Mouse (Mus musculus) hematopoietic stem cell, adult 5-6 weeks (primary cell): Measurements from ENCODE around the gene Gm7579. TPM values are rescaled to one million over a fixed set of nuclear protein-coding genes. Genes with fewer than 3 reads are reported as not detected.
"Not testable (repeated sequence)": the region's sequence is repeated elsewhere in the genome, so short reads cannot be mapped to it uniquely, and the experiment has no call there.

Experiments used
- ATAC-seq, 2 experiments: fragments of 125-278 bp in 1 of 2; replicated peaks in 1 of 2; 2 replicates each; pipeline ENCODE4 v1.8.0; 2016 to 2017; ENCODE audit warnings: inconsistent platforms in 2 of 2, mild to moderate bottlenecking in 2 of 2, moderate number of reproducible peaks in 2 of 2, low read depth in 1 of 2, moderate TSS enrichment in 1 of 2; ENCODE audit not compliant: low FRiP score in 2 of 2, poor library complexity in 2 of 2, severe bottlenecking in 2 of 2, insufficient read depth in 1 of 2, low TSS enrichment in 1 of 2
- total RNA-seq: library from RNA; stranded (forward); fragments of 172-1452, 232-1000 nt; gene quantifications from 2 replicates; pipeline ENCODE4 v1.2.3, GENCODE M21; 2017

Gm7579 gene
- not detected in 2 replicates for total RNA-seq

DNA sequence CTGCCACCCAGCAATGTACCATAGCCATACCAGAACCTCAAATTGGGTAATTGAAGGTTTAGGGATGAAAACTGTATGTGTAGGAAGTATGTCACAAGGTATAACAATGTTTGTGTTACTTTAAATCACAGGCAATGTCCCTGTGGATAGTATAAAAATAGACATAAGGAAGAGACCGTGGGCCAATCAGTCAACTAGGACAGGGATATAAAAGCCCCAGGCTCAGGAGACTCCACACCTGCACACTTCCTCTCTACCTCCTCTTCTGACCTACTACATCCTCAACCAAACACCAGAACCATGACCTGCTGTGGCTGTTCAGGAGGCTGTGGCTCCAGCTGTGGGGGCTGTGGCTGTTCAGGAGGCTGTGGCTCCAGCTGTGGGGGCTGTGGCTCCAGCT lies at the start of gene Gm7579:
TSS of gene Gm7579 (plus strand) at position 301 of the 400 bp plus-strand sequence.
- no peak for ATAC-seq

DNA sequence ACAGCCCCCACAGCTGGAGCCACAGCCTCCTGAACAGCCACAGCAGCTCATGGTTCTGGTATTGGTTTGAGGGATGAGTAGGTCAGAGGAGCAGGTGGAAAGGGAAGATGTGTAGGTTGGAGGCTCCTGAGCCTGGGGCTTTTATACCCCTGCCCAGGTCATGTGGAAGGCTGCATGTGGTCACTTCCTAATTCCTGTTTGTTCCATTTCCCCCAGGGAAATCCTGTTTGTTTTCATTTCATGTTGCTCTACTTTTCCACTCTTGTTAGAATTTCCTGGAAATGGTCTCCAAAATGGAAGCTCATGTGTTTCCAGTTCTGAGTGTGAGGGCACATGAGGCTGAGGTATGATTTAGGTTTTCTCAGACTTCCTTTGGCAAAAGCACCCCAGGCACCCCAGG lies 46.0 kb upstream of the Gm7579 start, which contains the start of gene Gm4553:
TSS of gene Gm4553 (minus strand) at position 101 of the 400 bp plus-strand sequence.
- ATAC-seq: not testable (repeated sequence)

DNA sequence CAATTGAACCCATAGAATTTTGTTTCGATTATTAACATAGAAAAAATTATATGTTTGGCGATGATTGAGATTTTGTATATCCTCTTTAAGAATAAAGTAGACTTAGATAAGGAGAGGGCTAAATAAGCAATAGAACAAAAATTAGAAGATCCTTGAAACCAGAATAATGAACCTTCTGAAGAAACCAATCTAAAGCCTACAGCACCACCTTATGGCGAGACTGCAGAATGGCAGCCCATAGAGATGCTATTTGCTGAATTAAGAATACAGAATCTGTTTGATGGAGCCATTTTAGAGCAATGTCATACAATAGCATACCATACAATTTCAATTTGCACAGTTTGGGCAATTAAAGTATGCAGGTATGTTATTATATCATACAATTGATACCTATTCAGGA lies 41.8 kb upstream of the Gm7579 start:
- ATAC-seq: peak in 1 of 2 experiments; percentile 29; a peak in 1 of 4 replicates

DNA sequence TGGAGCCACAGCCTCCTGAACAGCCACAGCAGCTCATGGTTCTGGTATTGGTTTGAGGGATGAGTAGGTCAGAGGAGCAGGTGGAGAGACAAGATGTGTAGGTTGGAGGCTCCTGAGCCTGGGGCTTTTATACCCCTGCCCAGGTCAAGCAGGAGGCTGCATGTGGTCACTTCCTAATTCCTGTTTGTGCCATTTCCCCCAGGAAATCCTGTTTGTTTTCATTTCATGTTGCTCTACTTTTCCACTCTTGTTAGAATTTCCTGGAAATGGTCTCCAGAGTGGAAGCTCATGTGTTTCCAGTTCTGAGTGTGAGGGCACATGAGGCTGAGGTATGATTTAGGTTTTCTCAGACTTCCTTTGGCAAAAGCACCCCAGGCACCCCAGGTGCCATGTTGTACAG lies 35.8 kb upstream of the Gm7579 start, which contains the start of gene Krtap5-2:
TSS of gene Krtap5-2 (minus strand) at position 101 of the 400 bp plus-strand sequence.
- ATAC-seq: not testable (repeated sequence)

DNA sequence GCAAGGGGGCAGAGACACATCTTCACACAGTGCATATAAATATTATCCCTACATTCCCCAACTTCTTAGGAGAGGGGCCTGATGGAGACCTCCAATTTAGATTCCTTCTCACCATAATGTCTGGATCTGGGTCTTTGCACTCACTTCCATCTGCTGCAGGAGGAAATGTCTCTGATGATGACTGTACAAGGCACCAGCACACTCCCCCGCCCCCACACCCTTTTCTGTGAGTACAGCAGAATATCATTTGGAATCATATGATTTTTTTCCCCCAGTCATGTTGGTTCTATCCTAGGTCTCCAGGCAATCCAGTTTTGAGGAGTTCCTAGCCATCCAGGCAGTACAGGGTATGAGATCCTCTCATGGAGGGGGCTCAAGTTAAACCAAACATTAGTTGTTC lies 33.0 kb upstream of the Gm7579 start:
- ATAC-seq: no peak

DNA sequence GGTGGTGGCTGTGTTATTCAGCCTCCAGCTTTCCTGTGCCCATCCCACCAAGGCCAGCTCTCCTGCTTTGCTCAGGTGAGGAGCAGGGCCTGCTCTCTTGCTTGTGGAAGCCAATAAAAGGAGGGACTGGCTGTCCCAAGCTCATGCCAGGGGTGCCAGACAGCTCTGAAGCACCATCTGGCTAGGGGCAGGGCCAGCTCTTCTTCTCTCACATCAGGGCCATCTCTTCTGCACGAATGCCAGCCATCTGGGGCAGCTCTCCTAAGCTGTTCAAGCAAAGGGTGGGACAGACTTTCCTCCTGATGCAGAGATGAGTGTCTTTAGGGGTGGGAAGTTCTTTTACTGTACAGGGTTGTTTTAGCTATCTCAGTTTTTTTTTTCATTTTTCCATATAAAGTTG lies 30.6 kb upstream of the Gm7579 start:
- no peak for ATAC-seq

DNA sequence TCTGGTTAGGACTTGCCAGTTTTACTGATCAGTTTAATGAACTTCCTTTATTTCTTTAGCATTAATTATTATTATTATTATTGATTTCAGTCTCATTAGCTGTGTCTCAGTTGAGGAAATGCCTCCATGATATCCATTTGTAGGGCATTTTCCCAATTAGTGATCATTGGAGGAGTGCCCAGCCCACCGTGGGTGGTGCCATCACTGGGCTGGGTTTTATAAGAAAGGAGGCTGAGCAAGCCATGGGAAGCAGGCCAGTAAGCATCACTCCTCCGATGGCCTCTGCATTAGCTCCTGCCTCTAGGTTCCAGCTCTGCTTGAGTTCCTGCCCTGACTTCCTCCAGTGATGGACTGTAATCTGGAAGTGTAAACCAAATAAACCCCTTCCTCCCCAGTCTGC lies 23.5 kb upstream of the Gm7579 start:
- ATAC-seq: no peak

DNA sequence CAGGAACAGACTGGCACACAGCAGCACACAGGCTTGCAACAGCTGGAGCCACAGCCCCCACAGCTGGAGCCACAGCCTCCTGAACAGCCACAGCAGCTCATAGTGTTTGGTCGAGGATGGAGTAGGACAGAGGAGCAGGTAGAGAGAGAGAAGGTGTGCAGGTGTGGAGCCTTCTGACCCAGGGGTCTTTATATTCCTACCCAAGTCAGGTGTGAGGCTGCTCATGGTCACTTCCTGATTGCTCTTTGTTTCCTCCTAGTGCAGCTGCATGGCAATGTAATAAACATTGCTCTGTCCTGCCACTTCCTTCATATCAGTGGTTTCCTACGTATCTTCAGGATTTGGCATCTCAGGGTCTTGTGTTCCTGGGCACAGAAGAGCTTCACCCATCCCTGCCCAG lies 21.4 kb upstream of the Gm7579 start, which contains the start of gene Gm10153:
TSS of gene Gm10153 (minus strand) at position 101 of the 400 bp plus-strand sequence.
- ATAC-seq: no peak

DNA sequence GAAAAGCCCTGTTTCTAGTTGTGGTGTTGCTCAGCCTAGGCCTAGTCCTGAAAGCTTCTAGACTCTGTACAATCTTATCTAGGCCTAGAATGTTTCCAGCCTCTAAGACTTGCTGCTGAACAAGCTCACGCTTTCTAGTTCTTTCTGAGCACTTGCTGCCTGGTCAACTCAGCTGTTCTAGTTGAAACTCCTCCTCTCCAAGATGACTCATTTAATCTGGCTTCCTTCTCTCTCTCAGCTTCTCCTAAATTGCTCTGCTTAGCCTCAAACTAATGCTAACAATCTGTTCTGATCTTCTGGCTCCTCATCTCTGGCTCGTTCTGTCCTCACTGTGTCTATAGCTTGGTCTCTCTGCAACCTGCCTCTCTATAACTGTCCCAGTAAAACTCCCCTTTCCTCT lies 12.9 kb upstream of the Gm7579 start:
- ATAC-seq: no peak

DNA sequence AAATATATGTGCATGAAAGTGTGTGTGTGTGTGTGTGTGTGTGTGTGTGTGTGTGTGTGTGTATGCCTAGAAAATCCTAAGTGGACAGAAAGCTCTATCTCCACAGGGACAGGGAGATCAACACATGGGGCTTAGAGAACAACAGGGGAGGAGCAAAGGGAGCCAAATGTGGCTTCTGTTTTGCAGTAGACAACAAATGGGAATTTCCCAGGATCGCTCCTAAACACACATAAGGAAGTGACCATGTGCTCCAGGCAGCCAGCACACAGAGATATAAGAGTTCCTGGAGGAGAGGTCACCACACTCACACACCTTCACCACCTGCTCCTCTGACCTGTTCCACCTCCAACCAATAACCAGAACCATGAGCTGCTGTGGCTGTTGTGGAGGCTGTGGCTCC lies 10.6 kb upstream of the Gm7579 start, which contains the start of gene Krtap5-3:
TSS of gene Krtap5-3 (plus strand) at position 301 of the 400 bp plus-strand sequence.
- no peak for ATAC-seq

DNA sequence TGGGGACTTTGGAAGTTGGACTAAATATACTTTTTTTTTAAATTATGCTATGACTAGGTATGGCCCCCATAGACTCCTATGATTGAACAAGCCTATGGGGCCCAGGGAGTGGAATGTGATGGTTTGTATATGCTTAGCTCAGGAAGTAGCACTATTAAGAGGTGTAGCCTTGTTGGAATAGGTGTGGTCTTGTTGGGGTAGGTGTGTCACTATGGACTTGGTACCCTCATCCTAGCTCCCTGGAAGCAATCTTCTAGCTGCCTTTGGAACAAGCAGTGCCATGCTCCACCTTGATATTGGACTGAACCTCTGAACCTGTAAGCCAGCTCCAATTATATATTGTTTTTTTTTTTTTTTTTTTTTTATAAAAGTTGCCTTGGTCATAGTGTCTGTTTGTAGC lies 6.2 kb upstream of the Gm7579 start:
- no peak for ATAC-seq

DNA sequence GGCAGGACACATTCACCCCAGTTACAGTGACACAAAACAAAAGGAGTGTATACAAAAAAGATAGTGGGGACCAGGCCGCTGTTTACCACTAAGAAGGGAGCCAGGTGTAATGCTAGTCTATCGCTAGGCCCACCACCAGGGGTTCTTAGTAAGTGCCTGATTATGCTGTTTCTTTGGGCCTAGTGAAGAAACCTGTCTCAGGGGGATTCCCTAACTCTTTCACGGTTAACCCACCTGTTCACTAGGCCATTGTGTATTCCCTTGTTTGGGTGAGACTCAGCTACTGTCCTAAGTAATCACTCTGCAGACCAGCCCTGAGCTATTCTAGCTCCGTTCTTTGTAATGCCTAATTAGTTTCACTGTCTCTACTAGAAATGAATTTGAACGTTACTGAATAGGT lies 4.8 kb upstream of the Gm7579 start:
- not testable (repeated sequence) for ATAC-seq

DNA sequence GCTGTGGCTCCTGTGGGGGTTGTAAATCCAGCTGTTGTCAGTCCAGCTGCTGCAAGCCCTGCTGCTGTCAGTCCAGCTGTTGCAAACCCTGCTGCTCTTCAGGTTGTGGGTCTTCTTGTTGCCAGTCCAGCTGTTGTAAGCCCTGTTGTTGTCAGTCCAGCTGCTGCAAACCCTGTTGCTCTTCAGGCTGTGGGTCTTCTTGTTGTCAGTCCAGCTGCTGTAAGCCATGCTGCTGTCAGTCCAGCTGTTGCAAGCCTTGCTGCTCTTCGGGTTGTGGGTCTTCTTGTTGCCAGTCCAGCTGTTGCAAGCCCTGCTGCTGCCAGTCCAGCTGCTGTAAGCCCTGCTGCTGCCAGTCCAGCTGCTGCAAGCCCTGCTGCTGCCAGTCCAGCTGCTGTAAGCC lies 477 bp downstream of the Gm7579 start:
- not testable (repeated sequence) for ATAC-seq

DNA sequence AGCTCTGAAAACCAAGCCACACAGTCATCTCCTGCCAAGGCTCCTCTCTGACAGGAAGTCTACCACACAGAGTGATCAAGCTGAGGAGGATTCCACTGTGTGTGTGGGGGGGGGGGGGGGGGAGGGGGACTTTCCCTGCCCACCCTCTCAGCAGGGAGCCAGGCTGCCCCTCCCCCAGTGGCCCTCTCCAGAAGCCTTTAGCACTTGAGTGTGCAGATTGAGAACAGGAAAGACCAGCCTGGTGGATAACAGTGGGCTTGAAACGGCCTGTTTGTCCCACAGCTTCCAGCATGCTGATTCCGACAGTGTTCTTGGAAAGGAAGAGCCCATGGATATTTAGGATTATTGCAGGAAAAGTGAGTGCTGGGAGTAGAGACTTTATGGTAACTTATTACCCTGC lies 12.9 kb downstream of the Gm7579 start:
- peak in 1 of 2 experiments; percentile 46; a peak in 1 of 4 replicates for ATAC-seq

DNA sequence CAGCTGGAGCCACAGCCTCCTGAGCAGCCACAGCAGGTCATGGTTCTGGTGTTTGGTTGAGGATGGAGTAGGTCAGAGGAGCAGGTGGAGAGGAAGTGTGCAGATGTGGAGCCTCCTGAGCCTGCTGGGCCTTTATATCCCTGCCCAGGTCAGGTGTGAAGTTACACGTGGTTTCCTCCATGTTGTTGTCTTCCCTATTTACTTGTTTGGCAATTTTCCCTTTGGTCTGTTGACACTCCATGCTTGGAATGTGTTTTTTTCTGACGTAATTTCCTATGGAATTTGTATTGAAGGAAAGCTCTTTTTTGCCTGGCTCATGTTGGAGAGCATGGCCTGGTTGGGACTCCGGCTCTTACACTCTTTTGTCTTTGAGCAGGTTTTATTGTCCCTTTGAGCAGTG lies 18.2 kb downstream of the Gm7579 start, which contains the start of gene Krtap5-5:
TSS of gene Krtap5-5 (minus strand) at position 101 of the 400 bp plus-strand sequence.
- not testable (repeated sequence) for ATAC-seq

DNA sequence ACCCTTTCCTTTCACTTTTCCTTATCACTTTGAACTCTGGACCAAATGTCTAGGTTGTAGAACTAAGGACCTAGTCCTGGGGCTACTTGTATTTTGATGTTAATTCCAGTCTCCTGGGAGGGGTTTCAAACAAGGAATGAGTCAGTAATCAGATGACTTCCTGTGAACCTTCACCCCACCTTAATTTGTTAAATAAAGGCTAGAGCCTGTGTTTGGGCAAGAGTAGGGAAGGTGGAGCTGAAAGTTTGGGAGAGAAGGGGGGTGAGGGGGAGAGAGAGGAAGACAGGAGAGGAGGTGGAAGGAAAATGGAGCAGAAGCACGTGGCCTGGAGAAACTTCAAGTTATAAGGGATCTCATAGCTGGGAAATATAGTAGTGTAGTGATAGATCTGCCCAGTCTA lies 19.9 kb downstream of the Gm7579 start:
- no peak for ATAC-seq

DNA sequence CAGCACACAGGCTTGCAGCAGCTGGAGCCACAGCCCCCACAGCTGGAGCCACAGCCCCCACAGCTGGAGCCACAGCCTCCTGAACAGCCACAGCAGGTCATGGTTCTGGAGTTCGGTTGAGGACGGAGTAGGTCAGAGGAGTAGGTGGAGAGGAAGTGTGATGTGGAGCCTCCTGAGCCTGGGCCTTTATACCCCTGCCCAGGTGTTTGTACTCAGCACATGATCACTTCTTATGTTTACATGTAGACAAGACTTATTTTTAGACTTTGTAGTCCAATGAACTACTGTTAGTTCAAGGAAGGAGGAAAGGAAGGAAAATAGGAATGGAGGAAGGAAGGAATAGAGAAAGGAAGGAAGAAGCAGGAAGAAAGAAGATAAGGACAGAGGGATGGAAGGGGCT lies 29.3 kb downstream of the Gm7579 start, which contains the start of gene Gm40460:
TSS of gene Gm40460 (minus strand) at position 101 of the 400 bp plus-strand sequence.
- ATAC-seq: no peak

DNA sequence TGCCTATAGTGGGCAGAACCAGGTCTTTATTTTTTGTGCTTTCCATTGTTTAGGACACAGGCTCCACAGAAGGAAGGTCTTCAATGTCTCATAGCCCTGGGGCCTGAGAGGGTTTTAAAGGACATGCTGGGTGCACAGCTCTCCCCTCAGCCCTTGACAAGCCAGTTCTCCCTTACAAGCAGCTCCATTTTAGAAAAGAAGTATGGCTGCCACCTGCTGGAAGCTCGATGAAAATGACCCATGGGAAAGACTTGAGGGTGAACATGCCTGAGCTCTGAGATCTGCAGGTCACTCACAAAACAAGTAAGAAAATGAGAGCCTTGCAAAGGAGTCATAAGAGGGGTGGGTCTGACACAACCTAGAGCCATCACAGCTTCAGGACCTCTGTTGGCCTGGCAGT lies 38.2 kb downstream of the Gm7579 start:
- ATAC-seq: peak; percentile 43 to 51; a peak in 1 of 4 replicates

DNA sequence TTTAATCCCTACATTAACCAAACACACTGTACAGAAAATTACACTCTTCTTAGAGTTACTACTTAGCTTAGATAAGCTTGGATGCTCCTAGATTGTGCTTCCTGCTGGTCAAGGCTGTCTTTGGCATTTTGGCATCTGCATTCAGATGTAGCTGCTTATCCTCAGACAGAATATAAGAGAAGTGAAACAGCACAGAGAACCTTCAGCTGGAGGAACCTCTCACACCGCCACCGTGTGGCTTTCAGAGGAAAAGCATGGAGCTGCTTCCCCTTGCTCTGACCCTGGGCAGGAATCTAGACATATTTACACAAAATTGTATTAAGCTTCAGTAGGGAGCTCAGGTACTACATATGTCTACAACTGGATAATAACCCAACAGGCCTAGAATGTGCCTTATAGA lies 43.9 kb downstream of the Gm7579 start:
- peak in 1 of 2 experiments; percentile 74; a peak in 3 of 4 replicates for ATAC-seq
